Mouse (Mus musculus) frontal cortex, adult 2 months (tissue): ENCODE data around the gene Mettl14. TPM values are rescaled to one million over a fixed set of nuclear protein-coding genes. Genes with fewer than 3 reads are reported as not detected.
"Not testable (repeated sequence)": the region's sequence is repeated elsewhere in the genome, so short reads cannot be mapped to it uniquely, and the experiment has no call there.

Source experiments
- DNase-seq, 2 experiments: peaks; one replicate each; pipeline ENCODE4 v3.0.0; 2022; ENCODE audit warnings: low spot score in 1 of 2; ENCODE audit errors: extremely low spot score in 1 of 2
- polyA plus RNA-seq: library from polyadenylated mRNA; depleted of rRNA; stranded (reverse); fragments of >200 nt; gene quantifications from 2 replicates; pipeline ENCODE4 v1.2.3, GENCODE M21; 2012; rRNA removed

Mettl14 gene
- 14.8 and 15.4 TPM in 2 replicates for polyA plus RNA-seq

DNA sequence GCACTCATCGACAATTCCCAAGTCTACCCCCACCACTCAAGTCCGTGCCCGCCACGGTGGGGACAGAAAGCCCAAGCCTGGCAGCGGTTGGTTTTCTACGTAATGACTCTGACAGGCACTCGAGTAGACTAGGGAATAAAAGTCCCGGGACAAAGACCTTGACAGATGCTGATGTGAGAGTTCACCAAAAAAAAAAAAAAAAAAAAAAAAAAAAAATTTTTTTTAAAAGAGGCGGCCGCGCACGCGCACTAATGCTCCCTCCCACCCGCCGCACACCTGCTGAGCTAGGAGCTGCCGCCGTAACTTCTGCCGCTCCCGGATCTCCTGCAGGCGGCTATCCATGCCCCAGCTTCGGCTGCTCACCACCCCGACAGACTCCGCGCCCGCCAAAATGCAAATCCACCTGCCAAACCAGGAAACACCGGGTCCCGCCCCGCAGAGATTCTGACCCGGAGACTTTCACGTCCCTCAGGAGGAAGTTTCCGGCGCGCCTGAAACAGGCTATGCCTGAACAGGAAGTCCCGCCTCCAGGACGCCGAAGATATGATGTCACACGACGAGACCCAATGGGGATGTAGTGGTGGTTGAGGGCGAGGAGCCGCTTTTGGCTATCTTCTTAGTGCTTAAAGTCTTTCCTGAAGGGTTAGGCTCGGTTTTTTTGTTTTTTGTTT, at the start of gene Mettl14:
TSS of gene Mettl14 (minus strand) at position 623 of the 671 bp plus-strand sequence.
- peak; percentile 96 to 98 for DNase-seq

DNA sequence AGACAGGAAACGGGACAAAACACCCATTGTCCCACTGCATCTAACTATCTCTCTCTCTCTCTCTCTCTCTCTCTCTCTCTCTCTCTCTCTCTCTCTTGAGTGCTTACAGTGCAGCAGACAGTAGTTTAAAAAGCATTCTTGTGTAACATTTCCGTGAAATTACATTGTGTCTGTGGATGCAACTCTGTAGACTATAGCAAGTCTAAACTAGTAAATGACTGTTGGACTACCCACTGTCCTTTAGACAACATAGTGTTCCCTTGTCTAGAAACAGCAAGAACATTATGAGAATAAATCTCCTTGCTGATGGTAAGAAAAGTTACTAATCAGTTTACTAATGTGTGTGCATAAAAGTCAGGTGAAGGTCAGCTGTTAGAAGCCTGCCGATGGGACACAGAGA, 47.5 kb upstream of the Mettl14 start:
- DNase-seq: no peak

DNA sequence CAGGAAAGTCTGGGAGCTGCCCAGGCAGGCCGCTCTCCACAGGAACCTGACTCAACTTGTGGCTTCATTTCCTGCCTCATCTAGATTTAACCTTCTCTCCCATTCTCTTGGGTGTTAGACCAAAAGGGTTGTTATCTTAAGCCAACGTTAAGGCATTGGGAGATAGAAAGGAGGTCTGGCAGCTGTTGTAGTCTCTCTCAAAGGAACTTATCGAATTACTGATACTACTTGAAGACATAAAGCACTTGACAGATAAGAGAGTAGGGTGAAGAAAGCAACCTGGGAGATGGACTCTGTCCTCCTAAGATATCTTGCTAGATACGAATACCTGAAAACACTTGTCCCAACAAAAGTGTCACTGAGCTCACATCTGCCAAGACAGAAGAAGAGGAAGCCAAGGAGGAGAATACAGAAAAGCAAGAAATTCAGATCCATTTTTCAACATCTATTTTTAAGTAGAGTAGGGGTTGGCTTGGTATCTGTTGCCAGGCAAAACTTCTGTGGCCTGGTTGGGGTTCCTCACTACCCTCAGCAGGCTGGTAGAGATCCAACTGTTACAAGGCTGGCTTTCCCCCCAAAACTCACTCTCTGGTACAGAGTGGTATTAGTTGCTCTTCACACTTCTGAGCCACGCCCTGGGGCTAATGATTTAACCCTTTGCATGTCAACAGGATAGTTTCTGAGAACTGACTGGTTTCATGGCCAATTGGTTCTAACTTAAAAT, 46.2 kb upstream of the Mettl14 start:
- DNase-seq: no peak

DNA sequence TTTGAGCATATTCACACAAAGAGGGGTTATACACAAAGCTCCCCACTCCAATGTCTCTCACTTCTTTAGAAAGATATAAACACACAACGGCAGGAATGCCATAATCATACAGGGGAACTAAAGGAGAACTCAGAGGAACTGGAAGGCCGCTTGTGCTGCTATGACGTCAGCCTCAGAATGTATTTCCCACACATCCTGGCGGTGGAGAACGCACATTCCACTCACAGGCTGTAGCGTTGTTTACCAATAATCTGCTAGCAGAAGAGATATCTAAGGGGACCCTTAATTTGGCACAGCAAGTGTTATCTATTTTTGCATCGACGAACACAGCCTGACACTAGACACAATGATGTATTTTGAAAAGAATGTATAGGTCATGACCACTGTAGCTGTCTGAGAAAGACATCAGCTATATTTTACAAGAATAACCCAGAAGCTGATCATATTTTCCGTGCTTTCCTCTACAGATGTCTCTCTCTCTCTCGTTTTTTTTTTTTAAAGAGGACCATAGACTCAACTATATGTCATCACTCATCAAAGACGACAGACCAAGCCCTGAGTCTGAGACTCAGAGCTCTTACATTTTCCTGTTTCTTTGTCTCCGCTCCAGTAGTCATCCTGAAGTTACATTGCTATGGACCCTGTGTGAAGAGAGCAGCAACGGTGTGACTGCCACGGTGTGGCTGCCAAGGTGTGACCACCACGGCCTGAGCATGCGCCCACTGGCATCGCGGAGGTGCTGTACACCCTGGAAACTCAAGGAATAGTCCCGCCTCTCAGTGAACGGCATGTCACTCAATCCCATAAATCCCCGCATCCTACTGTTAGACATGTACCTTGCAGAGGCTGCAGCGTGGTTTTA, 43.9 kb upstream of the Mettl14 start:
- DNase-seq: no peak

DNA sequence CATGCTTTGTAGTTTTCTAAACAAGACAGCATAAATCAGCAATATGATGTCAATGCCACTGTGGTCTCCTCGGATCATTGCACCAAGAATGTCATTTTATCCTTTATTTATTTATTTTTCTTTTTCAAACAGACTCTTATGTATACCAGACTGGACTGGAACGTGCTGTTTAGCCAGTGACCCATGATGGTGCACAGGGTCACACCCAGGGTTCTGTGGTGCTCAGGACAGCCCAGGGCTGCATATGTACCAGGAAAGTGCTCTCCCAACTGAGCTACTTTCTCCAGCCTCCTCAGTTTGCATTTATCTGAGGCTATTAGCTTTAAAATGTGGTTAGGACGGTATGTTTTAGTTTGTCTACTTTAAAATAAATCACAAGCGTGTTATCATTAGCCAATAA, 42.1 kb upstream of the Mettl14 start:
- DNase-seq: no peak

DNA sequence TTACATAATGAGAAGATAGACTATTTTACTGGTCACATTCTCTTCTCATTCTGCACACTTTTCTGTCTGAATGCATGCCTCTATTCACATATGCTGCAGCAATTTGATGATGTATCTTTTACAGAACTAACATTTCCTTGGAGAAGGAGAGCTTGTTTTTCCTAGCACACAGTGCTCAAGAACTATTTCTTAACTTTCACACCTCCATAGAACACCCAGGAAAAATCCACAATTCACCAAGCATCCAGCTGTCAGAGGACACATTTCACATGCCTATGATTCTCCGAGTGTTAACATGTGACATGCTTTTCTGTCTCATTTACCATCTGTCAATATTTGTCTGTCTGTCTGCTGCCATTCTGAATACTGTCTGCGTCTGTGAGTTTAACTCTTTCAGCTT, 39.7 kb upstream of the Mettl14 start:
- DNase-seq: peak in 1 of 2 experiments; percentile 64

DNA sequence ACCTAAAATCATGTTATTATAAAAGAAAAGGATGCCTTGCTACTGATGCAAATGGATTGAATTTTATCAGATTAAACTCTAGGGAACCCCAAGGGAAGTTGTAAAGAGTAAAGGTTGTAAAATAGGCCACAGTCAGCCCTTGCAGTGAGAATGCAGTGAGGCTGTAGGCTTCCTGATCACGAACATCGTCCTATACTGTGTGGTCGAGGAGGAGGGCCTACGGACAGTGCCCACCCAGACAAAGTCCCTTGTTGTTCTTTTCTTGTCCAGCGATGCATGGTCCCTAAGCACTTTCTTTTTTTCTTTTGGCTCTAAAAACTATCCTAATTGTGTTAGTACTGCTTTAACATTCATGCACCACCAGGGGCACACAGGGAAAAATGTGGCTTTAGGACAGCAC, 27.3 kb upstream of the Mettl14 start:
- no peak for DNase-seq

DNA sequence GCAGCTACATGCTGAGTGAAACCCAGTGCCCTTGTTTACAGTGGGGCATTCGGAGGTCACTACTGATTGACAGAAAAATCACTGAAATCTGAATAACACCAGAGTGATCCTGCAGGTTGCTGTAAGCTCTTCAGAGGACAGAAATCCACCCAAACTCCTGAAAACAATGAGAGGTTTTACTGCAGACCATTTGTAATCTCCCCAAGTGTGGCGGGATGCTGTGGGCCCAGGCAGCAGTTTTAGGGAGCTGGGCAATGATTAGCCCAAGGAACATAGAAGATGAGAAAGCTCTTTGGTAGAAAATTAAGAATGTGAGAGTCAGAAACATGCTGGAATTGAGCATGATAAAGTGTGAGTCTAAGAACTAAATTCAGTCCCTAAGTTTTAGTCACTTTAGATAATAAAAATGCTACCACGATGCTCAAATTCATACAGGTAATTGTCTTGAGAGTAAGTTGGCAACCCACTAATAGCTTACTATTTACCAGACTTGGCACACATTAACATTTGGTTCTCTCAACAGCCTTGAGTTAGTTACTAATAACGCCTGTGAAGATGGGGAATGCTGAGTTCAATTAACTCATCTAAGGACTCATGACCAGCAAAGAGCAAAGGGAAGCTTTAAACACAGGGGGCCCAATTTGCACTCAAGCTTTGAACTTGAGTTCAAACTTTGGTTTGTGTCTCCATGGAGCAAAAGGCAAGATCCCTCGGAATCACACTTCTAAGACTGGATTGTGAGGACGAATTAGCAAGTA, 26.1 kb upstream of the Mettl14 start:
- DNase-seq: no peak

DNA sequence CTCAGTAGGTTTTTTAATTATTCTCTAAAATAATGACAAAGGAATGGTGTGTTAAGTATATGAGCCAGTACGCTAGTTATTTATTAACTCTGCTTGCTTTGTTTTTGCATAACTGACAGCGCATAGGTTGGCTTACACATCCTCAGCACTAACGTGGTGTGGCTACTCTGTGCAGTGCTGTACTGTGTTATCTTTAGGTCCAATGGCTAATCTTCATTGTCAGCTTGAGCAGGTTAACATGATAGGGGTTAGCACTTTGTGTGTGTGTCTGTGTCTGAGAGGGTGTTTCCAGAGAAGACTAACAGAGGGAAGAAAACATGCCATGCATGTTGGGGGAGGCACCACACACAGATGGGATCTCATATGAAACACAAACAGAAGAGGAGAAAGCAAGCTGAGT, 19.0 kb upstream of the Mettl14 start:
- DNase-seq: no peak

DNA sequence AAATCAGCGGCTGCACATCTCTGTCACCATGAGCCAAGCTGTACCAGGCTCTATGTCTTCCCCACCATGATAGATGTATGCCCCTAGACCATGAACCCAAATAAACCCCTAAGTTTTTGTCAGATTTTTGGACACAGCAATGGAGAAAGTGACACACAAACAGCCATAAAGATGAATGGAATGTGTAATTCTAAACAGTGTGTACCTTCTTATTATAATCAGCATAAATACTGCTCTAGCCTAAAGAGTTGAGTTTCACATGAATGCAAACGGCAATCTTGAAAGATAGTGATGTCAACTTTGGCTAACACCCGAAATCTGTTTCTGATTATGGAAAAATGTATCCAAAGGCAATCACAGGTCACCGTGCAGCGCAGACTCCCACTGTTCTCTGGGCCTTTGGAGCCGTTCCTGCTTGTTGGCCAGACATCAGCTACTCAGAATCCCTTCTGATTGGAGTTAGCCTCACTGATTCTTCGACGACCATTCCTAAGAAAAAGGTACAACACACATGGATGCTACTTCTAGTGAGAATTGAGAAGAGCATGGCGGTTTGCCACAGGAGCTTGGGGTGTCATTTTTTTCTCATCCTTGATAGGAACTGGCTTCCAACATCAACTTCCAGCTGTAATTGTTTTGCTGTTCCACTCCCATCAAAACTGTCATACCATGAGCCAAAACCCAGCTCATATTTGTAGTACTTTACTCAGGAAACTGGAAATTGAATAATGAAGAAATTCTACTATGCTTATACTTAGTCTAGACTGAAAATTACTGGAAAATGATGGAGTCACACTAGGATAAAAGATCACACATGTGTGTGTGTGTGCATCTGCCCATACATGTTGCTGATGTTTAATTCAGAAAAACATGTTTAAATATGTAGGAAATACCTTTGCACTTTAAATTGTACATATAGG, 11.9 kb upstream of the Mettl14 start:
- DNase-seq: no peak

DNA sequence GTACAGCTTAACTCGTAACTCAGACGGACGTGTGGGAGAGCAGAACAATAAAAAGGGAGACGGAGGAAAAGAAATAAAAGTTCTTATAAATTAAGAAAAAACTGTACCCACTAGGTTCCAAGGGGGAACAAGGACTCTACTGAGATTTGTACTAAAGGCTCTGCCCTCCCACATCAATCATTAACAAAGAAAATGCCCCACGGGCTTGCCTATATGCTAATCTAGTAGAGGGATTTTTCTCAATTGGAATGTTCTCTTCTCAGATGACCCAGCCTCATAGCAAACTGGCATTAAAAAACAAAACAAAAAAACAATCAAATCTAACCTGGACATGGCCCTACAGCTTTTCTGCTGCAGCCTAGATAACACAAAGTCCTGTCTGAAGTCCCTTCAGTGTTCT, 9.7 kb upstream of the Mettl14 start:
- DNase-seq: no peak

DNA sequence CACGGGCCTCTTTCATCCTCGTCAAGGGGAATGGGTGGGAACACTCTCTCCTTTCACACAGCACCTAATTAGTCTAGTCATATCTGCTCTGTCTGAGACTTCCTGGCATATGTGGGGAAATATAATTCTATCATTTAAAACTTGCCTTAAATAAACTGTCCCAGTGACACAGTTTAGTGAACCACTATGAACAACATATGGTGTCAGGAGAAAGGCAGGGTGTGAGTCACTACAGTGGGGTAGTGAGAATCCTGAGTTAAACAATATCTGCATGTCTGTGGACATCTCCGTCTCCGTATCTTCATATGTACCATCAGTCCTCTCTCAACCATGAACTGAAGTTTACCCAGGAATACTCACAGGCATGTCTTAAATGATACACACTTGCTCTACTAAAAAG, 5.3 kb upstream of the Mettl14 start:
- peak in 1 of 2 experiments; percentile 26 for DNase-seq

DNA sequence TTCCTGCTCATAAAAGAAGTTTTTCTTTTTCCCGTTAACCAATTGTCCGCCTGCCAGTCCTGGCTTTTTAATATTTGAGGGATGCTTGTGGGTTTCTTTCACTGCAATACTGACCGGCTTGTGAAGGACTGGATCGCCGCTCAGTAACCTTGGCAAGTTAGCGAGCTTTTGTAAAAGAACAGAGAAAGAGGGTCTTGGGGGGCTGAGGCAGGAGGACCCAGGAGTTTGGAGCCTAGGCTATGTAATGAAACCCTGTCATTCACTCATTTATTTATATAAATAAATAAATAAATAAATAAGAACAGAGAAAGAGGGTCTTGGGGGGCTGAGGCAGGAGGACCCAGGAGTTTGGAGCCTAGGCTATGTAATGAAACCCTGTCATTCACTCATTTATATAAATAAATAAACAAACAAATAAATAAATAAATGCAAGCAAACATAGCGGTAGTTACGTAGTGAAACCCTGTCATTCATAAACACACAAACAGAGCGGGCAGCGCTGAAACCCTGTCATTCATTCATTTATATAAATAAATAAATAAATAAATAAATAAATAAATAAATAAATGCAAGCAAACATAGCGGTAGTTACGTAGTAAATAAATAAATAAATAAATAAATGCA, 361 bp upstream of the Mettl14 start:
- DNase-seq: not testable (repeated sequence)

DNA sequence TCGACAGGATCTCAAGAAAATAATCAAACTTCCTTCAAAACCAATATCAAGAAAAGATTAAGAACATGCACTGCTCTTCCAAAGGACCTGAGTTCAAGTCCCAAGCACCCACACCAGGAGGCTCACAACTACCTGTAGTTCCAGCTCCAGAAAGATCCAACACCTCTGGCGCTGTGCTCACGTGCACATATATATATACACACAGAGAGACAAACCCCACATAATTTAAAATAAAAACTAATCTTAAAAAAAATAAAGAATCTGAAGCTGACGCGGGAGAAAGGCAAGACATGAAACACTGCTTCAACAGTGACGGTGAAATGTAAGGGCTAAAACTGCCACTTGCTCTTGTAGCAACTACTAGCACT, 806 bp downstream of the Mettl14 start:
- no peak for DNase-seq

DNA sequence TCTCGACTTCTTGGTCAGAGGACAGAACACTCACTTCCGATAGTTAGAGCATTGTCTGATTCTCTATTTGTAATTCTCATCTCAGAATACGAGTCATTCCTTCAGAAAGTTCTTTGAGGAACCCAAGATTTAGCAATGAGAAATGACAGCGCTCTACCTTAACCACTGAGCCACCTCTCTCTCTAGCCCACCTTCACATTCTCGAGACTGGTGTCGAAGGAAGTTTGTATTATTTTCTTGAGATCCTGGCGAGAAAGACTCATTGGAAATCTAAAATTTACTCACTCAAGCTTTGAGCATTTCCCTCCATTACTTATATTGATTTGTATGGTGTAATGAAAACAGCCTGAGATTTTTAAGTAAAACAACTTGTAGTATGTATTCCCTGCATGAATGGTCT, 1.5 kb downstream of the Mettl14 start:
- no peak for DNase-seq

DNA sequence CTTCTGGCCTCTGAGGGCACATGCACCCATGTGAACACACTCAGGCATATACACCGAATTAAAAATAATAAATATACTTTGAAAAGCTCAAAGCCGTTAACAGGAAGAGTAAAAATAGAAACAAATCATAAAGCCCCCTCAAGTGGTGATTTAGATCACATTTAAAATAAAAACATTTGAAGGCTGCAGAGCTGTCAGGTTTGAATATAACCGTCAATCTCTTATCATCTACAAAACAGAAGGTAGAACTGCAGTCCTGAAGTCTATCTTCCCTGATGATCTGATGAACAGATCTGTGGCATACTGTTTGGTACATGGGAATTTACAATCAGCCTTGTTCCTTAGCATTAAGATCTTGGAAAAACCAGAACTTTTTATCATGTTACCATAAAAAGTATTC, 9.3 kb downstream of the Mettl14 start:
- DNase-seq: no peak

DNA sequence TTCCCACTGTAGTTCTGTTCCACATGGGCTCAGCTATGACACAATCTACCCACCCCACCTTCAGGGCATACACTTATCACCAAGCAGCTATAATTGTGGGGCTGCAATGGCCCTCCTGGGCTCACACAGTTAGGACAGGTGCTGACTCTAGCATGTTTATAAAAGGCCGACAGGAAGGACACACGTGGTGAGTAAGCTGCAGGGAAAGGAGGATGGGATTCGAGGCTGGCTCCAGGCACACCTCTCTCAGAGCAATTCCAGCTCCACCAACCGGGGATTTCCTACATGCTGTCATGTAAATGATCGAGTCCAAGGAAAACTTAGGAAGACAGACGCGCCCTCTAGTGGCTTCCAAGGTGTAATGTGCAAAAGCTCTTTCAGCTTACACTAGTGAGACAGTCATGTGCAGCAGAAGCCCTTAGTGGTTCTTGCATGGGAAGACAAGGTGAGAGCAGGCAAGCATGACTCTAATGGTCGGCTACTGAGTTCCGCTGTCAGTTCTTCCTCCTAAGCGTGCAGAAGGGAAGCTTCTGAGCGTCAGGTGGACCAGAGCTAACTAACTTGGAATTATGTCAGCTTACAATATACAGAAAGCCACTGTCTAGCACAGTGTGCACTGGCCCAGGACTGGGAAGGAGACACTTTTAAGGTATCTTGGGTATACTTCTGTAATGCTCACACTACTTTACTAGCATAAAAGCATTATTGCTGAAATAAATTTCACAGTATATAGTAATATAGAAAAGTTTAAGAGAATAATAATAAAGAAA, 14.0 kb downstream of the Mettl14 start:
- DNase-seq: peak; percentile 56 to 82

DNA sequence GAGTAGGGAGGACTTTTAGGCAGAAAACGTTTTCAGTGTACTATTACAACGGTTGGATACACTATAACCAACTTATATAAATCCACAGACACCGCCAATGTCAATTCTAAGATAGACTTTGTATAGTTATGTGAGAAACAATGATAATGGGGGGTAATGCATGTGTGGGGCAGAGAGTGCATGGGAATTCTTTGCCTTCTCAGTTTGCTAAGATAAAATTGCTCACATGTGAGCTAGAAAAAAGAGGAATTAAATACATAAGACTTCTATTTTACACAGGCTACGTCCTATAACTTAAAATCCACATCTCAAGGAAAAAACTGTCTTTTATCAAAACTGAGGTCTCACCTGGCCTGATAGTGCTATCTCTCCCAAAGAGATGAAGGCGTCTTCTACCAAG, 15.0 kb downstream of the Mettl14 start:
- DNase-seq: no peak
